Mouse (Mus musculus) bone marrow, adult 2 months (tissue): ENCODE measurements around the gene Myof. TPM values are rescaled to one million over a fixed set of nuclear protein-coding genes. Genes with fewer than 3 reads are reported as not detected.

ENCODE experiments used
- H3K27ac ChIP-seq: fragments of 200-500 bp; 2 replicates; pipeline ENCODE4 v1.5.1; 2012; ENCODE audit warnings: low read depth, mild to moderate bottlenecking, control low read depth, inconsistent platforms, low read length; ENCODE audit not compliant: control insufficient read depth, poor library complexity, insufficient read depth
- H3K4me1 ChIP-seq: fragments of 200-500 bp; 2 replicates; pipeline ENCODE4 v1.6.1; 2011; ENCODE audit warnings: low read length; ENCODE audit not compliant: control insufficient read depth, insufficient read depth
- H3K4me3 ChIP-seq: fragments of 200-500 bp; replicated peaks from 2 replicates; pipeline ENCODE3; 2011; ENCODE audit warnings: mild to moderate bottlenecking, low read depth, low read length, control low read depth; ENCODE audit not compliant: control insufficient read depth
- CTCF ChIP-seq: fragments of 200-500 bp; IDR thresholded peaks from 2 replicates; pipeline ENCODE4 v1.5.1; 2011; ENCODE audit warnings: low read length, control low read depth; ENCODE audit not compliant: control insufficient read depth, insufficient read depth
- POLR2A ChIP-seq: fragments of 200-500 bp; IDR thresholded peaks from 2 replicates; pipeline ENCODE4 v1.6.1; 2011; ENCODE audit warnings: low read depth, mild to moderate bottlenecking, control low read depth, low read length, borderline replicate concordance; ENCODE audit not compliant: control insufficient read depth
- WGBS: fragments of 180-500 bp; shearing (Covaris S2); methylation state at CpG from one replicate; pipeline ENCODE4 v1.1.7; 2018; 5-methylcytosine and 5-hydroxymethylcytosine counted together
- polyA plus RNA-seq: library from polyadenylated mRNA; stranded (reverse); fragments of >200 nt; gene quantifications from 2 replicates; pipeline ENCODE4 v1.2.4, GENCODE M21; 2011; ENCODE audit warnings: low replicate concordance; ENCODE audit not compliant: missing spikeins, insufficient read depth, insufficient read length

The Myof gene
- polyA plus RNA-seq = 5.5 and 12.4 TPM in 2 replicates

DNA sequence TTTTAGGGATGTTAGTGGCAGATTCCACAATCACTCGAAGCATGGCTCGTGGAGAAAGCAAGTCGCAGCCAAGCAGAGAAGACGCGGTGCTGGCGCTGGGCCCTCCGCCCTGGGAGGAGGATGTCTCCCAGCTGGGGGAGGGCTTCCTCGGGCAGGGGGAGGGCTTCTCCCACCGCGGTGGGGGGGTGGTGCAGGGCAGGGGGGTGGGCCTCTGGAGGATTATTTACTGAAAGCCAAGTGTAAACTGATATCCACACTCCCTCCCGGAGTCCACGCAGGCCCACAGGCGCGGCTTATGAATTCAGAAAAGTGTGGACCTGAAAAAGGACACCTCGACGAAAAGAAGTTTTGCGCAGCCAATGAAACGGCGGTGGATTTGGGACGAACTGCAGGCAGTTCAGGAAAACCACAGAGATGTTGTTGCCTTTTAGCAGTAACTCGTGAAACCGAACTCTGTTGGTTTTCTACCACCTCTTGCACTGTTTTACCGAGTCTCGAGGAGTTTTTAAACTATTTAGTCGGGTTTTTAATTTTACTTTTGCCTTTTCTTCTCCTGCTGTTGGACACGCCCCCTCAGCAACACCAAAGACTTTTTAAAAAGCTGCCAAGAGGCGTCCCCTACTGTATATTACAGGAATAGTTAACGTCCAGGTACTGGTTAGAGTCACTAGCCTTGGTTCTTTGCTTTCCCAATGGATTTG, at the start of gene Myof:
Myof (minus strand) TSS at position 297 of the 701 bp plus-strand sequence.
- TF ChIP-seq CTCF (no peak), POLR2A (no peak)
- under 1% methylated on average over 28 of the region's 28 CpGs for WGBS
- Histone ChIP-seq H3K4me3 (peak within 1 kb of the TSS; percentile 48), H3K4me1 (no peaks in the 10 kb centered on the region; the same call in 1 of the 2 replicates), H3K27ac (no peak within 1 kb of the TSS)

DNA sequence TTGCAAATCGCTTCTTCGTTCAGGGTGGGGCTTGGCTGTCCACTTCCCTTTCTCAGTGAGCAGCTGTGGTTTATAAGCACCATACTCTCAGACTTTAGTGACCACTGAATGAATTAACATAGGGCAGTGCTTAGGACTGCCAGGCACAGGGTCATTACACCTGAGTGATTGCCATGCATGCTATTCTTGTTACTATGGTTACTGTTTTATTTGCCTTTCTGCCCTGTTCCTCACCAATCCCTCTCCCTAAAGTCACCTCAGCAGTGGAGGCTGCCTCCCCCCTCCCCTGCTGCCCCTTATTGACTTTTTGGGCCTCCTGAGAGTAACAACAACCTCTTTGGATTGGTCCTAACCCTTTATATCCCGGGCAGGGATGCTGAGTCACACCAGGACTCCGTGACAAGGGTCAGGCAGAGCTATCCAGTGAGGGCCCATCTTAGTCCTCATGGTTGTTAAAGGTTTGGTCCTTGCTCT, 48.2 kb upstream of the Myof start:
- Histone ChIP-seq H3K27ac (no peak overlapping the region), H3K4me3 (no peak overlapping the region), H3K4me1 (no peaks in the 10 kb centered on the region; the same call in 1 of the 2 replicates)
- TF ChIP-seq CTCF (no peak), POLR2A (no peak)
- WGBS = 54% methylated on average over 4 of the region's 4 CpGs

DNA sequence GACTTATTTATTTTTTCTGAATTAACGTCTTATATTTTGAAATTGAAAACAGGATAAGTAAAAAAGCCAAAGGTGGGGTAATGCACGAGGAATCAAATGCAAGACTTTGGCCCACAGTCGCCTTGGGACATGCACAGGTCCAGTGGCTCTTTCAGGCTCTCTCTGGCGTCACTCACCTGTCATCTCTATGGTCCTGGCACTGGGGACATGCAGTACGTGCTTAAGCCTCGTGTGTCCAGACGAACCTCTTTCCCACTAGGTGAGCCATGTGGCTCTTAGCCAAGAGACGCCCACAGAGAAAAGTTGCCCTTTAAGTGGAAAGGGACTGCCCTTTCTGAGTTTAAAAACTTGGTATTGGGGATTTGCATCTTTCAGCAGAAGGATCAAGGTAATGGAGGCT, 46.0 kb upstream of the Myof start:
- Histone ChIP-seq H3K4me3 (no peak overlapping the region), H3K27ac (no peak overlapping the region), H3K4me1 (no peaks in the 10 kb centered on the region; the same call in 1 of the 2 replicates)
- 73% methylated on average over 8 of the region's 8 CpGs for WGBS
- TF ChIP-seq CTCF (no peak), POLR2A (no peak)

DNA sequence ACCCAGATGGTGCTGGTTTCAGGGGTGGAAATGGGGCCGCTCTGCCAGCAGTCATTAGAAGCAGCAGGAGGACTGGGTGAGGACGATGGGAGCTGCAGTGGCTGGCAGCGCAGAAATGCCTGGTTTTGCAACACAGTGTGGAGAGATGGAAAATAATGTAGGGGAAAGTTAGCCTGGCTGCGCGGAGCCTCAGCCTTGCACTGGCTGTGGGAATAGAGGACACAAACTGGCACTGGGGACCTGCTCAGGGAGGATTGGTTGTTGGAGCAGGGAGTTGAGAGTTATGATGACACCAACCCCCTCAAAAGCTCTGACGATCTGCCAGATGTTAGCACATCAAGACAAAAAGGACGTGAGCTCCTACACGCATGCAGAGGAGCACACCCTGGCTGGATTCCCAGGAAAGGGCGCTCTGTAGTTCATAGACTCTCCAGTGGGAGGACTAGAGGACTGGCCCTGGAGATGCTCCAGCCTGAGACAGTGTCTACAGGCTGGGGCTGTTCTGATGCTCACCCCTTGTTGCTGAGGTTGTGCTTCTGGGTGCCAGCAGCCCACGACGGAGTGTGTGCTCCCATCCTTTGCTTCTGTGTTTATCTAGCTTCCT, 43.7 kb upstream of the Myof start:
- H3K27ac ChIP-seq = no peak overlapping the region; the same call in 1 of the 2 replicates
- no peak for TF ChIP-seq CTCF
- TF ChIP-seq POLR2A = no peak
- 52% methylated on average over 11 of the region's 11 CpGs for WGBS
- no peaks in the 10 kb centered on the region; the same call in 1 of the 2 replicates for H3K4me1 ChIP-seq
- H3K4me3 ChIP-seq = no peak overlapping the region

DNA sequence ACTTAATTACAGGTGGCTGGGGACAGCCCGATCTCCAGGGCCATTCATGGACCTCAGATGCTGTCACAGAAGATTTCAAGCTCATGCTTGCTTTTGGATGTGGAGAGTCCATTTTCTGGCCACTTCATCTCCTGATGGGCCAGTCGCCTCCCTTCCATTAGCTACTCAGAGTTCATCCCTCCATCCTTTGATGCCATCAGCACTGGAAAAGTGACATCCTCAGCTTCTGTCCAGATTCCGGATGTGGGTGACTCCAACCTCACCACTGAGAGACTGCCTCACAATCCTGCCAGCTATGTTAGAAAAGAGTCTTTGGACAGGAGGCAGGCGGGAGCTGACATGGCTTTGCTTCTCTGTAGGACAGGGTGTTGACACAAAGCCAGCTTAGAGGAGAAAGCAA, 42.5 kb upstream of the Myof start:
- Histone ChIP-seq H3K27ac (no peak overlapping the region), H3K4me1 (no peaks in the 10 kb centered on the region), H3K4me3 (no peak overlapping the region)
- WGBS = 83% methylated on average over 4 of the region's 4 CpGs
- TF ChIP-seq POLR2A = no peak
- TF ChIP-seq CTCF = no peak

DNA sequence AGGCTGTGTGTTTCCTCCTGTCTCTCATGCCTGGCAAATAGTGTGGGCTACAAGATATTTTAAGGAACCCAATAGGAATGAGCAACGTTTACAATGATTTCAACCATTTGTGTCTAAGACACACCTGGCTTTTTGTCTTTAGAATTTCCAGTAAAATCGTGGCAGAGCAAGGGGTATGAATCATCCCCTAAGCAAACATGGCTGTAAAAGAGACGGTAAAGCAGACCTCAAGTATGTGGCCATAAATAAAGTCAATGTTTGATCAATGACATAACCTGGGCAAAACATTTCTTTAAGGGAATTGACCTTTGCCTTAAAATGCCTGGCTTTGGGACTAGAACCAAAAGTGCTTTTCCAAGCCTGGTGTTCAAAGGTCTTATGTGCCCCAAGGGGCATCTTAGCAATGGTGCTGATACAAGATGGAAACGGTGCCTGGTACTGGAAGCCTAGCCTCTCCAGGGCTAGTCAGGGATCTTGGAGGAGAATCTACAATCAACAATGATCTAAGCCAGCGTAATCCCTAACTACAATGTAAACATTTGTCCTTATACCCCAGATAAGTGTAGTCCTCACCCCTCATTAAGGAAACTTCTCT, 39.7 kb upstream of the Myof start:
- no peak overlapping the region for H3K27ac ChIP-seq
- TF ChIP-seq CTCF (no peak), POLR2A (no peak)
- no peaks in the 10 kb centered on the region for H3K4me1 ChIP-seq
- H3K4me3 ChIP-seq = no peak overlapping the region
- 58% methylated on average over 5 of the region's 5 CpGs for WGBS

DNA sequence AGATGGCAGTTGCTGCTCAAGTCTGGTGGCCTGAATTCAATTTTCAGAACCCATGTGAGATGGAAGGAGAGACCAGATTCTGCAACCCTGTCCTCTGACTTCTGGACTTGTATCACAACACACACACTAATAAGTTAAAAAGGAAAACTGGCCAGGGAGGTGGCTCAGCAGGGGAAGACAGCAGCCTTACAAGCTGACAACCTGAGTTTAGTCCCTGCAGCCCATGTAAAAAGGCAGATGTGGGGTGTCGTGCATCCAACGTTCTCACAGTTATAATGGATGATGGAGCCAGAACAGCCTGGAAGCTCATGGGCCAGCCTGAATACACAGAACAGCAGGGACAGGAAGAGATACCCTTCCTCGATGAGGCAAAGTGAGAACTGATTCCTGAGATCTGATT, 38.0 kb upstream of the Myof start:
- Histone ChIP-seq H3K4me3 (no peak overlapping the region), H3K27ac (no peak overlapping the region), H3K4me1 (no peaks in the 10 kb centered on the region)
- WGBS = 68% methylated on average over 3 of the region's 3 CpGs
- TF ChIP-seq POLR2A = no peak
- TF ChIP-seq CTCF = no peak

DNA sequence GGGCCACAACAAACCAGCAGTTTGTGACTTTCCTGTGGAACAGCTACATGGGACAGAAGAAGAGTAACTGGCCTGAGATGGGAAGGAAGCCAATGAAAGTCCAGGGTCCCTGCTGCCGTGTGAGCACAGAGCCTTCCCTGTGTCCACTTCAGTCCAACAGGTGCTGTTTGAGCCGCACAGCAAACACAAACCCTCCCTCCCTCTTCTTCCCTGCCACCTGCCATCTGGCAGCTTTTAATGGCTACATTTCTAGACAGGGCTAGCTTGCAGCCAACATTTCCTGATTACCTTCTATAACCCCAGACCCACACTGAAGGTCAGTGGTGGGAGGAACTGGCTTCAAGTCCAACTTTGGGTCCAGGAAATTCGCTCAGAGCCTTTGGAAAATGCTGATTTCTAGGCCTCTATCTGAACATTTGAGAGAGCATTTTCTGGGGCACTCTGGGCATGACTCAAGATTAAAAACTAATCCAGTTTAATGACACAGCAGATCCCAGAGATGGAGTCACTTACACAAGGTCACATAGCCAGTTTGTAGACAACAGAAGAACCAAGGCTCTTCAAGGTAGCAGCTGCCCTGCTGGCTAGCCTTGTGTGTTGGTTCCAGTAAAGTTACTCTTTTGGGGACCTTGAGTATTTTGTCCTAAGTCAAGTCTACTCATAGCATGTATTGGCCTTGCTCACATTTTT, 34.6 kb upstream of the Myof start:
- Histone ChIP-seq H3K4me1 (no peaks in the 10 kb centered on the region), H3K27ac (no peak overlapping the region), H3K4me3 (no peak overlapping the region)
- 77% methylated on average over 3 of the region's 3 CpGs for WGBS
- no peak for TF ChIP-seq CTCF
- no peak for TF ChIP-seq POLR2A
